Mouse (Mus musculus) G1E (cell line): ENCODE measurements around the gene Map4k2. TPM values are rescaled to one million over a fixed set of nuclear protein-coding genes. Genes with fewer than 3 reads are reported as not detected.

ENCODE experiments used
- ATAC-seq: 2 replicates; pipeline ENCODE4 v1.8.0; 2016; ENCODE audit warnings: mild to moderate bottlenecking; ENCODE audit not compliant: insufficient number of reproducible peaks, poor library complexity, low FRiP score, severe bottlenecking; ENCODE audit errors: extremely low read depth
- DNase-seq: peaks from one replicate; pipeline ENCODE4 v3.0.0; 2012; ENCODE audit warnings: low spot score
- H3K27me3 ChIP-seq: 2 replicates; pipeline ENCODE4 v1.6.1; 2012; ENCODE audit warnings: mild to moderate bottlenecking, low read length, inconsistent platforms; ENCODE audit not compliant: insufficient read depth
- H3K36me3 ChIP-seq: replicated peaks from 2 replicates; pipeline ENCODE3; 2012; ENCODE audit warnings: mild to moderate bottlenecking, inconsistent platforms
- H3K4me1 ChIP-seq: 2 replicates; pipeline ENCODE4 v1.6.1; 2012; ENCODE audit warnings: low read depth, low read length, inconsistent platforms, mixed read lengths; ENCODE audit not compliant: insufficient read depth
- H3K4me3 ChIP-seq: 2 replicates; pipeline ENCODE4 v1.5.1; 2012; ENCODE audit warnings: low read depth, mild to moderate bottlenecking, inconsistent platforms, low read length, moderate library complexity, mixed read lengths
- H3K9me3 ChIP-seq: replicated peaks from 2 replicates; pipeline ENCODE4 v1.6.1; 2012; ENCODE audit warnings: inconsistent platforms
- CTCF ChIP-seq: IDR thresholded peaks from 2 replicates; pipeline ENCODE4 v1.5.1; 2012; ENCODE audit warnings: low read depth, low read length, inconsistent platforms, mixed read lengths
- GATA1 ChIP-seq: IDR thresholded peaks from 2 replicates; pipeline ENCODE4 v1.6.1; 2012; ENCODE audit warnings: borderline replicate concordance, low read length, inconsistent platforms, mixed read lengths
- GATA2 ChIP-seq: IDR thresholded peaks from 2 replicates; pipeline ENCODE4 v1.6.1; 2012; ENCODE audit warnings: low read depth, low read length, inconsistent platforms, borderline replicate concordance
- POLR2AphosphoS5 ChIP-seq: IDR thresholded peaks from 2 replicates; pipeline ENCODE4 v1.6.1; 2012; ENCODE audit warnings: low read depth, low read length, inconsistent platforms; ENCODE audit not compliant: insufficient replicate concordance
- TAL1 ChIP-seq: conservative IDR thresholded peaks from 2 replicates; pipeline ENCODE4 v1.6.1; 2012; ENCODE audit warnings: low read depth, low read length, inconsistent platforms, mixed read lengths
- polyA plus RNA-seq: library from polyadenylated mRNA; stranded (reverse); fragments of >175 nt; gene quantifications from 2 replicates; pipeline ENCODE4 v1.2.3, GENCODE M21; 2012
- total RNA-seq, 2 experiments: library from RNA; stranded (forward) in 1 of 2; stranded (reverse) in 1 of 2; fragments of 200-1000 nt in 1 of 2; fragments of >200 nt in 1 of 2; fragmentation: Nextera tagmentation in 1 of 2; gene quantifications; 2 replicates each; pipeline ENCODE4 v1.2.3; 2014 to 2017

Map4k2 gene
- total and polyA plus RNA-seq, 3 experiments, result 13.2 to 26.6 (median 13.4) TPM

DNA sequence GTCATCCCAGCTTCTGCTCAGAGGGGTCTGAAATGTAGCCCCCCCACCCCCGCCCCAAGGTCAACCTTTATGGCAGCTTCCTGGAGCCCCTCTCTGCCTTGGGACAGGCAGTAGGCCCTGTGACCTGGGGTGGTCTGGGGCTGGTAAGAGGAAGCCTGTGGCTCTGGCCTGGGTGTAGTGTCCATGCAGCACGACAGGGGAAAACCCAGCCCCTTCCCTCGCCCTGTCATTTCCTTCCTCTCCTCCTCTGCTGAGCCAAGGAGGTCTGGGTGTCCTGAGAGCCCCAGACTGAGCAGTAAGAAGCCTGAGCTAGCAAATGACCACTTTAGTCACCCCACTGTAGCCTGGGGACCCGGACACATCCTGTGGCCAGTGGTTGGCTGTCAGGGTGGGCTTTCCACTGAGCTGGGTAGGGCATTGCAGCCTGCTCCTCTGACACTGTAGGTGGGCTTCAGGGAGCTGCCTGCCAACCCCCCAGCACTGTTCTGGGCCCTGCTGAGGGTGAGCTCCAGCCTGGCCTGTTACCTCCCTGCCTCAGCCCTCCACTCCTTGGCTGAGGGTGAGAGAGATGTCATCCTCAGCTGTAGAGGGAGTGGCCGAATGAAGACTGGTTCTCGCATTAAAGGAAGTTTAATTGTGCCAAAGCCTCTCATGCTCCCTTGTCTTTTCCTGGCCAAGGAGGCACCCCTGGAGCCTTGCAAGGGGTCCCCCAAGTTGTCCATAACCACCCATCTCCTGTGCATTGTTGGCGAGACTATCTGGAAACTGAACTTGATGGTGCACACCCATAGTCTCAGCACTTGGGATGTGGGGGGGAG is 41.3 kb upstream of the Map4k2 start:
- H3K27me3 ChIP-seq, result no peaks in the 10 kb centered on the region
- TF ChIP-seq GATA1, result no peak
- TF ChIP-seq CTCF, result no peak
- TF ChIP-seq TAL1, result no peak
- TF ChIP-seq GATA2, result no peak
- TF ChIP-seq POLR2AphosphoS5, result no peak
- H3K9me3 ChIP-seq, result no peaks in the 10 kb centered on the region
- DNase-seq (no peak), ATAC-seq (no peak)
- H3K36me3 ChIP-seq, result peaks cover 60% of the 10 kb centered on the region
- peak overlapping the region; percentile 44; the same call in 1 of the 2 replicates for H3K4me3 ChIP-seq
- peaks cover 92% of the 10 kb centered on the region for H3K4me1 ChIP-seq

GRCm38 (mm10) chr19:6300402-6300841 is 40.5 kb upstream of the Map4k2 start:
- Histone ChIP-seq H3K9me3 (no peaks in the 10 kb centered on the region), H3K4me1 (peaks cover 90% of the 10 kb centered on the region), H3K4me3 (peak overlapping the region; percentile 24; the same call in 1 of the 2 replicates), H3K27me3 (no peaks in the 10 kb centered on the region), H3K36me3 (peaks cover 52% of the 10 kb centered on the region)
- DNase-seq (peak; percentile 61), ATAC-seq (peak; percentile 46)
- TF ChIP-seq POLR2AphosphoS5 (no peak), CTCF (no peak), GATA2 (no peak), GATA1 (no peak), TAL1 (peak; percentile 69; the same call in 1 of the 2 replicates)

- no peaks in the 10 kb centered on the region for H3K27me3 ChIP-seq
- no peak for DNase-seq
- H3K9me3 ChIP-seq, result no peaks in the 10 kb centered on the region
- peak overlapping the region; percentile 31; the same call in 1 of the 2 replicates for H3K4me3 ChIP-seq
- TF ChIP-seq GATA2 (no peak), POLR2AphosphoS5 (no peak), GATA1 (no peak), CTCF (no peak), TAL1 (no peak)
- peaks cover 36% of the 10 kb centered on the region for H3K36me3 ChIP-seq
- H3K4me1 ChIP-seq, result peaks cover 87% of the 10 kb centered on the region
- ATAC-seq, result no peak
Measured at GRCm38 (mm10) chr19:6302114-6302513, 38.8 kb upstream of the Map4k2 start.

GRCm38 (mm10) chr19:6302522-6302921 is 38.4 kb upstream of the Map4k2 start:
- Histone ChIP-seq H3K36me3 (peaks cover 31% of the 10 kb centered on the region), H3K4me3 (peak overlapping the region; percentile 31; the same call in 1 of the 2 replicates), H3K4me1 (peaks cover 87% of the 10 kb centered on the region), H3K27me3 (no peaks in the 10 kb centered on the region), H3K9me3 (no peaks in the 10 kb centered on the region)
- ATAC-seq, result no peak
- DNase-seq, result no peak
- TF ChIP-seq GATA2, result no peak
- TF ChIP-seq GATA1, result no peak
- no peak for TF ChIP-seq POLR2AphosphoS5

DNA sequence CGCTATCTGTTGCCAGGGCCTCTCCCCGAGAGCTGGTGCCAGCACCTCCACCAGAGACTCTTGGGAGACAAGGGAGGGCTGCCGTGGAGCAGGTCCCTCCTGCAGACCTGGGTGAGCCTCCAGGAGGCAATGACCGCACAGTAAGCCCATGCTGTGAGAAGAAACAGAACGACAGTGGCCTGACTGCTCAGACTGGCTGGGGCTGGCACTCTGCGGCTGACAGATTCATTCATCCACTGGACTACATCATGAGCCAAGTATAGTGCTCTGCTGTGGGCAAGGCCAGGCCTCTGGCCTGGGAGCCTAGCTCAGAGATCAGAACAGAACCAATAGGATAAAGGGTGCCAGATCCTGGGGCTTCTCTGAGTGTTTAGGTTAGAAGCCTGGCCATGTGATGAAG is 37.1 kb upstream of the Map4k2 start:
- TF ChIP-seq POLR2AphosphoS5 (no peak), GATA2 (no peak), TAL1 (no peak), GATA1 (no peak), CTCF (no peak)
- no peak for DNase-seq
- no peaks in the 10 kb centered on the region for H3K9me3 ChIP-seq
- no peaks in the 10 kb centered on the region for H3K27me3 ChIP-seq
- ATAC-seq, result no peak
- H3K36me3 ChIP-seq, result peaks cover 27% of the 10 kb centered on the region
- no peak overlapping the region for H3K4me3 ChIP-seq
- peaks cover 86% of the 10 kb centered on the region for H3K4me1 ChIP-seq

GRCm38 (mm10) chr19:6304787-6305516 is 36.0 kb upstream of the Map4k2 start:
- ATAC-seq (no peak; the same call in 1 of the 2 replicates), DNase-seq (peak; percentile 76)
- Histone ChIP-seq H3K27me3 (no peaks in the 10 kb centered on the region), H3K4me3 (no peak overlapping the region), H3K36me3 (peaks cover 27% of the 10 kb centered on the region), H3K4me1 (peaks cover 78% of the 10 kb centered on the region), H3K9me3 (no peaks in the 10 kb centered on the region)
- TF ChIP-seq TAL1, result no peak
- TF ChIP-seq CTCF, result peak; percentile 97
- no peak for TF ChIP-seq POLR2AphosphoS5
- TF ChIP-seq GATA1, result no peak
- TF ChIP-seq GATA2, result no peak
